Mouse (Mus musculus): ENCODE results near the gene Pde10a. TPM values are rescaled to one million over a fixed set of nuclear protein-coding genes. Genes with fewer than 3 reads are reported as not detected.

Gene Pde10a
- polyA plus RNA-seq, 1 experiment from 2014 or later, result 11.4 TPM

GRCm38 (mm10) chr17:8532609-8533008 is 7.4 kb downstream of the Pde10a start:
- Histone ChIP-seq H3K4me3 (no peak overlapping the region), H3K36me3 (no peaks in the 10 kb centered on the region), H3K9me3 (no peaks in the 10 kb centered on the region), H3K27me3 (replicated peaks) (peaks cover 6% of the 10 kb centered on the region; the same call in 1 of the 2 replicates), H3K27ac (no peak overlapping the region), H3K4me2 (replicated peaks) (no peak overlapping the region), H3K4me1 (no peaks in the 10 kb centered on the region), H3K9ac (no peak overlapping the region)
- ATAC-seq (ENCODE audit: low FRiP score, low read depth), result no peak
- 61% methylated on average over 4 of the region's 4 CpGs for WGBS

GRCm38 (mm10) chr17:8533828-8534227 is 8.7 kb downstream of the Pde10a start:
- no peak for ATAC-seq (ENCODE audit: low FRiP score, low read depth)
- Histone ChIP-seq H3K9me3 (no peaks in the 10 kb centered on the region), H3K27ac (no peak overlapping the region), H3K27me3 (replicated peaks) (no peaks in the 10 kb centered on the region), H3K9ac (no peak overlapping the region), H3K4me3 (no peak overlapping the region), H3K4me2 (replicated peaks) (no peak overlapping the region), H3K36me3 (no peaks in the 10 kb centered on the region), H3K4me1 (no peaks in the 10 kb centered on the region)
- WGBS, result 54% methylated on average over 3 of the region's 3 CpGs

DNA sequence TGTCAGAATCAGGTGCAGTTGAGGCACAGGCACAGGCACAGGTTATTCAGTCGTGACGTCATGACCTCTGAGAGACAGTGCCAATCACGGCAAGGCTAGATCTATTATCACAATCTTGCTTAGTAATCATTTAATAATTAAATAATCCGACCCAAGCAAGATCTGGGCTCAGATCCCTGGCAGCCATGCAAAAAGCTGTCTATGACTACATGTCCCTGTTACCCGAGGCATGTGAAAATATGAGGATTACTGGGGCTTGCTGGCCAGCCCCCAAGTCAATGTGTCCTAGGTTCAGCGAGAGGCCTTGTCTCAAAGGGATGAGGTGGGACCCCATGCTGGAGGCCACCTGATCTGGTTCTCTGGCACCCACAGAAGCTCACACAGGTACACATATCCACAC is 11.3 kb downstream of the Pde10a start:
- Histone ChIP-seq H3K9me3 (no peaks in the 10 kb centered on the region), H3K27me3 (replicated peaks) (no peaks in the 10 kb centered on the region), H3K27ac (no peak overlapping the region), H3K4me3 (no peak overlapping the region), H3K9ac (no peak overlapping the region), H3K4me2 (replicated peaks) (no peak overlapping the region), H3K36me3 (no peaks in the 10 kb centered on the region), H3K4me1 (no peaks in the 10 kb centered on the region)
- 80% methylated on average over 6 of the region's 6 CpGs for WGBS
- no peak for ATAC-seq (ENCODE audit: low FRiP score, low read depth)

GRCm38 (mm10) chr17:8538102-8538501 is 12.9 kb downstream of the Pde10a start:
- Histone ChIP-seq H3K4me2 (replicated peaks) (no peak overlapping the region), H3K9me3 (no peaks in the 10 kb centered on the region), H3K27ac (no peak overlapping the region), H3K36me3 (no peaks in the 10 kb centered on the region), H3K27me3 (replicated peaks) (no peaks in the 10 kb centered on the region), H3K4me3 (no peak overlapping the region), H3K9ac (no peak overlapping the region), H3K4me1 (no peaks in the 10 kb centered on the region)
- 68% methylated on average over 3 of the region's 3 CpGs for WGBS
- no peak for ATAC-seq (ENCODE audit: low FRiP score, low read depth)

GRCm38 (mm10) chr17:8541974-8542538 is 16.9 kb downstream of the Pde10a start:
- H3K4me1 ChIP-seq, result no peaks in the 10 kb centered on the region
- no peaks in the 10 kb centered on the region for H3K36me3 ChIP-seq
- no peak overlapping the region for H3K27ac ChIP-seq
- no peak overlapping the region for H3K4me3 ChIP-seq
- no peaks in the 10 kb centered on the region for H3K27me3 ChIP-seq (replicated peaks)
- 77% methylated on average over 14 of the region's 14 CpGs for WGBS
- H3K9me3 ChIP-seq, result no peaks in the 10 kb centered on the region
- no peak overlapping the region for H3K4me2 ChIP-seq (replicated peaks)
- no peak for ATAC-seq (ENCODE audit: low FRiP score, low read depth)
- no peak overlapping the region for H3K9ac ChIP-seq

DNA sequence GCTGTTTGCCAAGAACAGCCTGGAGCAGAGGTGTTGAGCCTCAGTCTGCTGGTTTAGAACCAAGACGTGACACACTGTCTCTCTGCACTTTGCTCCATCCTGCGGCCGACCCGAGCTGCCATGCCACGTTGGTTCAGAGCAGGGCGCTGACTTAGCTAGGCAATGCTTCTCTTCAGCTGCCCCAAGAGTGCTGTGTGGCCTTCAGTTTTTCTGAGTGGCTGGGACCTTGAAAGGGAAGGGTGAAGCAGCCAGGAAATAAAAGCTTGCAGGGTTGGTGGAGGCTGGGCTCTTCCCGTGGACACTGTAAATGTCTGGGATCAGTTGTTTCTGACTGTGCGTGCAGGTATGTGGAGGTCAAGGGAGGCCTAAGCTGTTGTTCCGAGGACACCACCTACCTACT is 21.2 kb downstream of the Pde10a start:
- no peaks in the 10 kb centered on the region for H3K27me3 ChIP-seq (replicated peaks)
- no peaks in the 10 kb centered on the region for H3K4me1 ChIP-seq
- 86% methylated on average over 9 of the region's 9 CpGs for WGBS

DNA sequence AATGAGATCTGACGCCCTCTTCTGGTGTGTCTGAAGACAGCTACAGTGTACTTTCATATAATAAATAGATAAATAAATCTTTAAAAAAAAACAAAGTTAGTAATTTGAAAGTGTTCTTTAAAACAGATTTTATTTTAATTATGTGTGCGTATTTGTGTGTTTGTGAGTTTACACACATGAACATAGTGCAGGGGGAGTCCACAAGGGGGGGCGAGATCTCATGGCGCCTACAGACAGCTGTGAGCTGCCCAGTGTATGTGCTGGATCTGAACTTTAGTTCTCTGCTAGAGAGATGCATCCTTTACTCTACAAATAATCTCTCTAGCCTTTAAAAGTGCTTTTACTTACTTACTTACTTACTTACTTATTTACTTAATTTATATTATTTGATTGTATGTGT is 23.6 kb downstream of the Pde10a start:
- no peak overlapping the region for H3K9ac ChIP-seq
- no peak for ATAC-seq (ENCODE audit: low FRiP score, low read depth)
- H3K4me3 ChIP-seq, result no peak overlapping the region
- H3K27ac ChIP-seq, result no peak overlapping the region
- WGBS, result 86% methylated on average over 4 of the region's 4 CpGs
- H3K9me3 ChIP-seq, result no peaks in the 10 kb centered on the region
- no peaks in the 10 kb centered on the region for H3K27me3 ChIP-seq (replicated peaks)
- no peaks in the 10 kb centered on the region for H3K36me3 ChIP-seq
- H3K4me1 ChIP-seq, result no peaks in the 10 kb centered on the region
- no peak overlapping the region for H3K4me2 ChIP-seq (replicated peaks)

More for the DNA sequence above, 21.2 kb downstream of the Pde10a start:
- no peak overlapping the region for H3K9ac ChIP-seq
- H3K36me3 ChIP-seq, result no peaks in the 10 kb centered on the region
- ATAC-seq (ENCODE audit: low FRiP score, low read depth), result no peak
- H3K9me3 ChIP-seq, result no peaks in the 10 kb centered on the region
- H3K4me3 ChIP-seq, result no peak overlapping the region
- H3K4me2 ChIP-seq (replicated peaks), result no peak overlapping the region
- no peak overlapping the region for H3K27ac ChIP-seq

- Histone ChIP-seq H3K4me3 (no peak overlapping the region), H3K27ac (no peak overlapping the region), H3K4me1 (no peaks in the 10 kb centered on the region), H3K36me3 (no peaks in the 10 kb centered on the region), H3K27me3 (replicated peaks) (no peaks in the 10 kb centered on the region), H3K4me2 (replicated peaks) (no peak overlapping the region), H3K9me3 (no peaks in the 10 kb centered on the region), H3K9ac (no peak overlapping the region)
- 75% methylated on average over 3 of the region's 3 CpGs for WGBS
- no peak for ATAC-seq (ENCODE audit: low FRiP score, low read depth)
Measured at GRCm38 (mm10) chr17:8551641-8552040, 26.5 kb downstream of the Pde10a start.

DNA sequence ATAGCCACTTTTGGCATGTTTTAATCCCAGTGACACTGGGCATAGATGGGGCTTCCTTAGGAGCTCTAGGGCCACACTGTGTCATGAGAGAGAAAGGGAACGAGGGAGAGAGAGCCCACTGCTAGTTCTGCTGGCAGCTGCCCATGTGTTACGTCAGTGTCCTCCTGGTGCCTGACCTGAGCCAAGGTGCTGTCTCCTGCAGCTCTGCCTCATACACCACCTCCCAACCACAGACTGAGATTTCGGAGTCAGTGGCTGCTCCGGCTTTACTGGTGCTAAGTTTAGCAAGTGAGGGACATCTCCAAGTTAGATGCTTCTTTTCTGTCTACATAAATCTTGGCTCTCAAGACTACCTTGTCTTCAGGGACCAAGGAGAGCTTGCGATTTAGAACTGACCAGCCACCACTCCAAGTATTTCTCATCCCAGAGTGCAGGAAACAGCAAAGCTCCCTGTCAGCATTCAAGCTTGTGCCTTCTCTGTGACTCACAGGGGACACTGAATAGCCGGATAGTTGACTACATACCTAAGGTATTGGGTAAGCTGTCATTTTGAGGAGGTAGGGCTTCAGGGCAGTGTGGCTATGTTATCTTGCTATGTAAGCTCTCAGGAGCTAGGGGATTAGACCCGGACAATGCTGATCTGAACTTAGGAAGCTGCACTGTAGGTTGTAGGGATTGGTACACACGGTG is 27.3 kb downstream of the Pde10a start:
- Histone ChIP-seq H3K4me1 (no peaks in the 10 kb centered on the region), H3K9me3 (no peaks in the 10 kb centered on the region)
- WGBS, result 91% methylated on average over 8 of the region's 8 CpGs

DNA sequence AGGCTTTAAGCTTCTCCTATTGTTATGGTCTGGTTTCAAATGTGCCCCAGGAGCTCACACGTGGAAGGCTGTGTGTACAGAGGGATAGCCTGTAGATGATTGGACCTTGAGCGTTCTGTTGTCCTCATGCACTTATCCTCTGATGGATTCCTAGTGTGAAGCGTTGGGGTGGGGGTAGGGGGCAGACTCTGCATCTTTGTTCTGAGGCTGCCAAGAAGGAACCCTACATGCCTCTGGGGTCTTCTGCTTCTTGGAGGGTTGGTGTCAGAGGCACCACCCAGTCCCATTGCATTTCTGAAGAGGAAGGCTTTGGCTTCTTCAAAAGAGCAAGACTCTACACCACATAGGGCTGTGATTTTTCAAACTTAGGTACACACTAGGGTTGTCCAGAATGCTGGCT is 28.4 kb downstream of the Pde10a start:
- no peak overlapping the region for H3K9ac ChIP-seq
- no peaks in the 10 kb centered on the region for H3K9me3 ChIP-seq
- WGBS, result 77% methylated on average over 3 of the region's 3 CpGs
- H3K4me1 ChIP-seq, result no peaks in the 10 kb centered on the region
- no peaks in the 10 kb centered on the region for H3K27me3 ChIP-seq (replicated peaks)
- H3K27ac ChIP-seq, result no peak overlapping the region
- no peak for ATAC-seq (ENCODE audit: low FRiP score, low read depth)
- no peak overlapping the region for H3K4me3 ChIP-seq
- no peak overlapping the region for H3K4me2 ChIP-seq (replicated peaks)
- H3K36me3 ChIP-seq, result no peaks in the 10 kb centered on the region

More for the DNA sequence above, 27.3 kb downstream of the Pde10a start:
- Histone ChIP-seq H3K27me3 (replicated peaks) (no peaks in the 10 kb centered on the region), H3K4me3 (no peak overlapping the region), H3K9ac (no peak overlapping the region), H3K36me3 (no peaks in the 10 kb centered on the region), H3K27ac (no peak overlapping the region), H3K4me2 (replicated peaks) (no peak overlapping the region)
- no peak for ATAC-seq (ENCODE audit: low FRiP score, low read depth)

DNA sequence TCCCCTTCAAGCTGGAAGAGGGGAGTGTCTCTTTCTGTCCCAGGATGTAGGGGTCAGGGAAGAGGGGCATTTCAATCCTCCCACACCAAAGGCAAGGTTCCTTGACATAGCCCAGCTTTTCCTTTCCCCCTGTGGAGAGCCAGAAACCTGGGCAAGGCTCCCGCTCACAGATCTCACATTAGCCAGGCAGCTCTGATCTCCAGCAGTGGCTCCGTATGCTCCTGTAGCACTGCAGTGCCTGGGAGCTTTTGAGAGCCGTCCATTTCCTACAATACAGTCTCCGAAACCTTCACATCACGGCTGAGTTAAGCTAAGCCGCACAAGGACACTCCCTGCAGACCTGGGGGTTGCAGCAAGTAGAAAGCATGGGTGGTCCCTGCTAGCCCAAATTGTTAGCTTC is 29.0 kb downstream of the Pde10a start:
- H3K4me2 ChIP-seq (replicated peaks), result no peak overlapping the region
- no peak for ATAC-seq (ENCODE audit: low FRiP score, low read depth)
- H3K9me3 ChIP-seq, result no peaks in the 10 kb centered on the region
- H3K9ac ChIP-seq, result no peak overlapping the region
- H3K4me1 ChIP-seq, result no peaks in the 10 kb centered on the region
- H3K4me3 ChIP-seq, result no peak overlapping the region
- WGBS, result 86% methylated on average over 6 of the region's 6 CpGs
- H3K36me3 ChIP-seq, result no peaks in the 10 kb centered on the region
- H3K27ac ChIP-seq, result no peak overlapping the region
- no peaks in the 10 kb centered on the region for H3K27me3 ChIP-seq (replicated peaks)

GRCm38 (mm10) chr17:8555785-8556184 is 30.6 kb downstream of the Pde10a start:
- Histone ChIP-seq H3K9me3 (no peaks in the 10 kb centered on the region), H3K4me1 (no peaks in the 10 kb centered on the region), H3K4me3 (no peak overlapping the region), H3K9ac (no peak overlapping the region), H3K27me3 (replicated peaks) (no peaks in the 10 kb centered on the region), H3K36me3 (no peaks in the 10 kb centered on the region), H3K27ac (no peak overlapping the region), H3K4me2 (replicated peaks) (no peak overlapping the region)
- ATAC-seq (ENCODE audit: low FRiP score, low read depth), result no peak
- 86% methylated on average over 9 of the region's 9 CpGs for WGBS

- Histone ChIP-seq H3K9ac (no peak overlapping the region), H3K4me3 (no peak overlapping the region), H3K4me2 (replicated peaks) (no peak overlapping the region), H3K9me3 (no peaks in the 10 kb centered on the region), H3K36me3 (no peaks in the 10 kb centered on the region), H3K4me1 (no peaks in the 10 kb centered on the region), H3K27ac (no peak overlapping the region), H3K27me3 (replicated peaks) (no peaks in the 10 kb centered on the region)
- 89% methylated on average over 6 of the region's 6 CpGs for WGBS
- no peak for ATAC-seq (ENCODE audit: low FRiP score, low read depth)
Measured at GRCm38 (mm10) chr17:8556223-8556622, 31.1 kb downstream of the Pde10a start.
